ENCODE assay signal across 38 mouse cellular contexts in the genomic region with DNA sequence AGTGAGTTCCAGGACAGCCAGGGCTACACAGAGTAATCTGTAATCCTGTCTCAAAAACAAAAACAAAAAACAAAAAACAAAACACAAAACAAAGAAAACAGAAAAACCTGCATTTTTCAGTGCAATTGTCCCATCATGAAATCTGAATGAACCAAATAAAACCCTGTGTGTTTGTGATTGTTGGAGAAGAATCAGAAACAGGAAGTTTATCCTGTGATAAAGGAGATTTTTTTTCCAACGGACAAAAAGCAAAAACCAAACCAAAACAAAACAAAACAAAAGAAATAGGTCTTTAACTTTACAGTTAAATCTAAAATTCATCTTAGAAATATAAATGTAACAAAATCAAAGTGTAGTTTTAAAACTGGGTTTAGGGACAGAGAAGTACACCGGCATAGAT. TPM values are rescaled to one million over a fixed set of nuclear protein-coding genes. Genes with fewer than 3 reads are reported as not detected.
"Had no signal": no experiment of that assay in that cellular context is flagged by ENCODE, and none has a peak within 500 bp of the region (broad histone marks: within the 10 kb centered on the region; RNA-seq: fewer than 3 reads in every experiment).

No protein-coding gene starts in this region.

- H3K27ac ChIP-seq: embryonic facial prominence, embryonic 10.5 days; embryonic facial prominence, embryonic 12.5 days; embryonic facial prominence, embryonic 13.5 days; embryonic facial prominence, embryonic 15.5 days; forebrain, embryonic 10.5 days; forebrain, embryonic 12.5 days; forebrain, embryonic 13.5 days; forebrain, embryonic 15.5 days; gastrocnemius, adult 2 months; heart, adult 2 months had no signal

- DNase-seq: cerebellum, adult 8-10 months; cerebellum, adult 9-11 months; cerebellum, postnatal 10 days; cerebellum, postnatal 14 days; cerebellum, postnatal 25 days; cerebellum, postnatal 36 days; embryo, embryonic 11 days; forebrain, postnatal 0 days; gastrocnemius, adult 2 months; gastrocnemius, postnatal 10 days; gastrocnemius, postnatal 14 days; gastrocnemius, postnatal 25 days; gastrocnemius, postnatal 36 days; heart, adult 18-20 months; heart, adult 2 months had no signal

- H3K9me3 ChIP-seq: embryonic facial prominence, embryonic 10.5 days; embryonic facial prominence, embryonic 12.5 days; embryonic facial prominence, embryonic 13.5 days; embryonic facial prominence, embryonic 15.5 days; forebrain, embryonic 10.5 days; forebrain, embryonic 12.5 days; forebrain, embryonic 13.5 days; forebrain, embryonic 15.5 days had no signal

- H3K9ac ChIP-seq: embryonic facial prominence, embryonic 12.5 days; embryonic facial prominence, embryonic 13.5 days; embryonic facial prominence, embryonic 15.5 days; forebrain, embryonic 12.5 days; forebrain, embryonic 13.5 days; forebrain, embryonic 15.5 days; forebrain, postnatal 0 days had no signal

- H3K4me3 ChIP-seq: embryonic facial prominence, embryonic 10.5 days; embryonic facial prominence, embryonic 12.5 days; embryonic facial prominence, embryonic 13.5 days; embryonic facial prominence, embryonic 15.5 days; erythroblast, embryonic 14.5 days; forebrain, embryonic 10.5 days; forebrain, embryonic 12.5 days; forebrain, embryonic 13.5 days; forebrain, embryonic 15.5 days; gastrocnemius, adult 2 months; heart, adult 2 months had no signal

- H3K4me2 ChIP-seq: embryonic facial prominence, embryonic 12.5 days; embryonic facial prominence, embryonic 13.5 days; embryonic facial prominence, embryonic 15.5 days; forebrain, embryonic 12.5 days; forebrain, embryonic 13.5 days; forebrain, embryonic 15.5 days had no signal

- H3K36me3 ChIP-seq: embryonic facial prominence, embryonic 12.5 days; embryonic facial prominence, embryonic 13.5 days; embryonic facial prominence, embryonic 15.5 days; forebrain, embryonic 12.5 days; forebrain, embryonic 15.5 days had no signal

- H3K27me3 ChIP-seq: embryonic facial prominence, embryonic 12.5 days; embryonic facial prominence, embryonic 13.5 days; embryonic facial prominence, embryonic 15.5 days; forebrain, embryonic 12.5 days; forebrain, embryonic 13.5 days; forebrain, embryonic 15.5 days had no signal

- ATAC-seq: forebrain, embryonic 13.5 days; forebrain, embryonic 14.5 days; forebrain, embryonic 15.5 days; forebrain, embryonic 16.5 days; forebrain, postnatal 0 days had no signal

RNA-seq across cellular contexts. Expression of a gene that starts 41.1 kb away (rescaled TPM):
- total RNA-seq: common myeloid progenitor, adult 5-6 weeks; forebrain, postnatal 0 days; gastrocnemius, adult 18-20 months; gastrocnemius, adult 2 months; gastrocnemius, adult 8-10 months; gastrocnemius, postnatal 10 days; gastrocnemius, postnatal 14 days; gastrocnemius, postnatal 25 days; gastrocnemius, postnatal 36 days; gastrocnemius, postnatal 4 days; granulocyte monocyte progenitor cell, adult 5-6 weeks; heart, adult 18-20 months; heart, adult 2 months; heart, adult 8-10 months had no signal
- polyA plus RNA-seq: cortical plate, adult 2 months; embryonic facial prominence, embryonic 10.5 days; embryonic facial prominence, embryonic 11.5 days; embryonic facial prominence, embryonic 12.5 days; embryonic facial prominence, embryonic 13.5 days; embryonic facial prominence, embryonic 14.5 days; embryonic facial prominence, embryonic 15.5 days; erythroblast, embryonic 14.5 days; forebrain, embryonic 10.5 days; forebrain, embryonic 11.5 days; forebrain, embryonic 12.5 days; forebrain, embryonic 13.5 days; forebrain, embryonic 14.5 days; forebrain, embryonic 15.5 days; forebrain, embryonic 16.5 days; forebrain, postnatal 0 days; frontal cortex, adult 2 months; gonadal fat pad, adult 2 months; heart, adult 2 months had no signal
